Mouse (Mus musculus) forebrain, embryonic 11.5 days (tissue): ENCODE results near the gene Pibf1. TPM values are rescaled to one million over a fixed set of nuclear protein-coding genes. Genes with fewer than 3 reads are reported as not detected.

Experiments used
- ATAC-seq: fragments of 200-750 bp; cut with Nextera tagmentation; replicated peaks from 2 replicates; pipeline ENCODE4 v1.8.0; 2017; ENCODE audit warnings: moderate TSS enrichment; ENCODE audit not compliant: low FRiP score
- DNase-seq: peaks from one replicate; pipeline ENCODE4 v3.0.0-alpha.2; 2017; ENCODE audit warnings: low spot score
- H3K27ac ChIP-seq: fragments of 300-500 bp; sonication (generic); 2 replicates; pipeline ENCODE4 v1.5.1; 2014; ENCODE audit warnings: low read depth, low read length
- H3K27me3 ChIP-seq: fragments of 300-500 bp; sonication (generic); 2 replicates; pipeline ENCODE4 v1.6.1; 2014; ENCODE audit warnings: mild to moderate bottlenecking, low read length, mixed read lengths; ENCODE audit not compliant: control insufficient read depth, insufficient read depth
- H3K36me3 ChIP-seq: fragments of 300-500 bp; sonication (generic); 2 replicates; pipeline ENCODE4 v1.6.1; 2014; ENCODE audit warnings: mild to moderate bottlenecking, low read length, moderate library complexity, mixed read lengths; ENCODE audit not compliant: control insufficient read depth, insufficient read depth
- H3K4me1 ChIP-seq: fragments of 300-500 bp; sonication (generic); replicated peaks from 2 replicates; pipeline ENCODE4 v1.6.1; 2014; ENCODE audit warnings: low read length, mixed read lengths; ENCODE audit not compliant: control insufficient read depth, insufficient read depth
- H3K4me2 ChIP-seq: fragments of 300-500 bp; sonication (generic); 2 replicates; pipeline ENCODE4 v1.6.1; 2014; ENCODE audit warnings: low read depth, mild to moderate bottlenecking, low read length, moderate library complexity, mixed read lengths; ENCODE audit not compliant: severe bottlenecking
- H3K4me3 ChIP-seq: fragments of 300-500 bp; sonication (generic); 2 replicates; pipeline ENCODE4 v1.5.1; 2014; ENCODE audit warnings: low read depth, low read length
- H3K9ac ChIP-seq: fragments of 300-500 bp; sonication (generic); 2 replicates; pipeline ENCODE4 v1.6.1; 2014; ENCODE audit warnings: low read length
- H3K9me3 ChIP-seq: fragments of 300-500 bp; sonication (generic); 2 replicates; pipeline ENCODE4 v1.6.1; 2016; ENCODE audit warnings: low read length, mixed read lengths; ENCODE audit not compliant: control insufficient read depth
- WGBS: fragments of 180-500 bp; shearing (Covaris S2); extraction: QIAGEN DNeasy Blood & Tissue Kit; methylation state at CpG from one replicate; pipeline ENCODE4 v1.1.7; 2014; 5-methylcytosine and 5-hydroxymethylcytosine counted together
- polyA plus RNA-seq: library from polyadenylated mRNA; unstranded; fragments of >200 nt; fragmentation: Nextera tagmentation; extraction: Ambion mirVana; gene quantifications from 2 replicates; pipeline ENCODE4 v1.2.1, GENCODE M21; 2014

Gene Pibf1
- polyA plus RNA-seq, 1 experiment from 2014 or later, result 26.3 TPM

GRCm38 (mm10) chr14:99263816-99264215 lies 164.6 kb downstream of the Pibf1 start:
- Histone ChIP-seq H3K27me3 (no peaks in the 10 kb centered on the region), H3K4me2 (no peak overlapping the region), H3K9ac (no peak overlapping the region), H3K4me1 (no peaks in the 10 kb centered on the region), H3K36me3 (no peaks in the 10 kb centered on the region), H3K9me3 (no peaks in the 10 kb centered on the region), H3K4me3 (no peak overlapping the region), H3K27ac (no peak overlapping the region)
- 91% methylated on average over 6 of the region's 6 CpGs for WGBS
- DNase-seq, result no peak
- no peak for ATAC-seq

- no peak for DNase-seq
- no peak overlapping the region for H3K4me3 ChIP-seq
- no peaks in the 10 kb centered on the region for H3K27me3 ChIP-seq
- H3K4me1 ChIP-seq, result no peaks in the 10 kb centered on the region
- no peaks in the 10 kb centered on the region for H3K36me3 ChIP-seq
- H3K27ac ChIP-seq, result no peak overlapping the region
- H3K9me3 ChIP-seq, result no peaks in the 10 kb centered on the region
- WGBS, result 95% methylated on average over 14 of the region's 14 CpGs
- no peak overlapping the region for H3K4me2 ChIP-seq
- no peak overlapping the region for H3K9ac ChIP-seq
- no peak for ATAC-seq
Measured at GRCm38 (mm10) chr14:99265791-99266190, 166.6 kb downstream of the Pibf1 start.

DNA sequence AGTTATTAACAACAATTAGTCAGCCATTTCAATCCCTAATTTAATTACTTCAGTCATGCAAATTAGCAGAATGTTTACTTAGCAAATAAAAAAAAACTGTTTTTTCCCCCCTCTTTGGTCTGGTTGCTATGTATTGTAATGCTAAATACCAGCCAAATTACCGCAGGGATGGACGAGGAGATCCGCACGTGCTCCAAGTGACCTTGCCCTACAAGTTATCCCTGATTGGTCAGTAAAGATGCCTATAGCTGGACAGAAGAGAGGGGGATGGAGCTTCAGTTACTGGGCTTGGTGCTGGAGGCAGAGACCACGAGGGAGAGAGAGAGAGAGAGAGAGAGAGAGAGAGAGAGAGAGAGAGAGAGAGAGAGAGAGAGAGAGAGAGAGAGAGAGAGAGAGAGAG lies 167.5 kb downstream of the Pibf1 start:
- no peak overlapping the region for H3K9ac ChIP-seq
- no peaks in the 10 kb centered on the region for H3K27me3 ChIP-seq
- WGBS, result 52% methylated on average over 5 of the region's 5 CpGs
- H3K36me3 ChIP-seq, result no peaks in the 10 kb centered on the region
- no peak for ATAC-seq
- H3K4me2 ChIP-seq, result no peak overlapping the region
- no peak for DNase-seq
- no peak overlapping the region for H3K27ac ChIP-seq
- no peaks in the 10 kb centered on the region for H3K9me3 ChIP-seq
- no peak overlapping the region for H3K4me3 ChIP-seq
- H3K4me1 ChIP-seq, result no peaks in the 10 kb centered on the region

- no peaks in the 10 kb centered on the region for H3K4me1 ChIP-seq
- 79% methylated on average over 2 of the region's 2 CpGs for WGBS
- H3K36me3 ChIP-seq, result no peaks in the 10 kb centered on the region
- H3K9ac ChIP-seq, result no peak overlapping the region
- no peaks in the 10 kb centered on the region for H3K9me3 ChIP-seq
- no peak for ATAC-seq
- DNase-seq, result no peak
- H3K27ac ChIP-seq, result no peak overlapping the region
- H3K4me2 ChIP-seq, result no peak overlapping the region
- no peak overlapping the region for H3K4me3 ChIP-seq
- no peaks in the 10 kb centered on the region for H3K27me3 ChIP-seq
Measured at GRCm38 (mm10) chr14:99274056-99274455, 174.8 kb downstream of the Pibf1 start.

DNA sequence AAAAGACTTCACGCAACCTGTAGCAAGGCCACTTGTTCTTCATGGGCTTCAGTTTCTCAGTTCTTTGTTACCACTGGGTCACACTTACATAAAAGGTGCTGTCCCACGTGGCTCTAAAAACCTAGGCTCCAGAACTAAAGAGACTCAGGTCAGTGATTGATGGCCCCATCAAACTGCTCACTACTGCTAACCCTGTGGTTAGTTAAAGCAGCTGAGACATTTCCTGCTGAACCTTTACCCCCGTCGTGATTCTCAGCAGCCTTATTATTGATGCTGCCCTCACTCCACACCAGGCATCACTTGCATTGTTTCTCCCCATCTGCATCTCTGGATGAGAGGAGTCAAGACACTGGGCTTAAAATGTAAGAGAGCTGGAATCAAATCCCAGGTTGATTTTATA lies 176.6 kb downstream of the Pibf1 start:
- Histone ChIP-seq H3K4me1 (no peaks in the 10 kb centered on the region), H3K9ac (no peak overlapping the region), H3K27ac (no peak overlapping the region), H3K27me3 (no peaks in the 10 kb centered on the region), H3K4me3 (no peak overlapping the region), H3K9me3 (no peaks in the 10 kb centered on the region), H3K4me2 (no peak overlapping the region), H3K36me3 (no peaks in the 10 kb centered on the region)
- 72% methylated on average over 4 of the region's 4 CpGs for WGBS
- no peak for ATAC-seq
- no peak for DNase-seq

DNA sequence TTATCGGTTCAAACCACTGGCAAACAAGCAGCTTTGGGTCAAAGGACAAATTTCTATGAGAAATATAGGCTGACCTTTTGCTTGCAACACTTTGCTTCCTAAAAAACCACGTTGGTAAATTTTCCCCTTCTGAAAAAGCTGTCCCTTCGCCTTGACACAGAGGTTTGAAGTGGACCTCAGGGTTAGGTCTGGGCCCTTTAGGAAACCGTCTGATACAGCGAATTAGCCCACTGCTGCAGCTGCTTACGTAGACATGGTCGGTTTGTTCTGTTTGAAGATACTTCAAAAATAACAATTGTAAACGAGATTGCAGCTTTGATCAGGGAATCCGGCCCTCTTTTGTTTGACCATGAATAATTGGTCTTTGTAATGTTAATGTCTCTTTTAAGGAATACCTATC lies 179.1 kb downstream of the Pibf1 start:
- no peak for DNase-seq
- no peaks in the 10 kb centered on the region for H3K27me3 ChIP-seq
- ATAC-seq, result no peak
- no peaks in the 10 kb centered on the region for H3K9me3 ChIP-seq
- no peak overlapping the region for H3K4me3 ChIP-seq
- no peak overlapping the region for H3K4me2 ChIP-seq
- H3K4me1 ChIP-seq, result no peaks in the 10 kb centered on the region
- H3K27ac ChIP-seq, result no peak overlapping the region
- no peaks in the 10 kb centered on the region for H3K36me3 ChIP-seq
- 15% methylated on average over 9 of the region's 9 CpGs for WGBS
- no peak overlapping the region for H3K9ac ChIP-seq

DNA sequence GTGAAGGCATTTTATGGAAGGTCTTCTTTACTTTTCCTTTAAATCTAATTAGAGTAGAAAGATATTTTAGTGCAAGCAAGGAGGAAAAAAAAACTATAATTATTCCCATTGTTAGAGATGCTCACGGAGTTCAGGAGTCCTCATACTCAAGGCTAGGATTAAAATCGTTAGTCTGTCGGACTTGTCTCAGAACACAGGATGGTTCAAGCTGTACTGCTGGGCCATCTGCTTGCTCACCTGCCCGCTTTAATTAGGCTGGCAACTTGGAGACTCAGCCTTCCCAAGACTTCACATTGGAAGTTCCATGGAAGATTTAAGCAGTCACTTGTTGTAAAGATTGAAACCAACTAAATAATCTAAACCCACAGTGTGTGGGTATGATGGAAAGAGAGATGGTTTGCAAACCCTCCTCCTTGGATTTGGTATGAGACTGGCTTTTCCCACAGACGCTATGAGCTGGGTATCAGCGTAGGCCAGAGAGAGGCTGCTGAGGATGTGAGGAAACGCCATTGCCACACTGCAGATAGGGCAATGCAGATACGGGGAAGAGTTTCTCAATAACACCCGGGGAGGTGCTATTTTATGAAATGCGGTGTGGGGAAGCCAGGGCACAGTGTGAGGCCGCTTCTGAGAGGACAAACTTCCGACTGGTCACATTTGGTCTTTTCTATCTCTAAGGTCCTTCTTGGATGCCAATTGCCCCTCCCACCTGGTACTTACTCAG lies 179.7 kb downstream of the Pibf1 start:
- H3K9me3 ChIP-seq, result no peaks in the 10 kb centered on the region
- no peak overlapping the region for H3K4me3 ChIP-seq
- H3K4me2 ChIP-seq, result no peak overlapping the region
- H3K4me1 ChIP-seq, result no peaks in the 10 kb centered on the region
- WGBS, result 47% methylated on average over 12 of the region's 12 CpGs
- H3K27ac ChIP-seq, result no peak overlapping the region
- no peak overlapping the region for H3K9ac ChIP-seq
- no peak for DNase-seq
- H3K36me3 ChIP-seq, result no peaks in the 10 kb centered on the region
- H3K27me3 ChIP-seq, result no peaks in the 10 kb centered on the region
- no peak for ATAC-seq

DNA sequence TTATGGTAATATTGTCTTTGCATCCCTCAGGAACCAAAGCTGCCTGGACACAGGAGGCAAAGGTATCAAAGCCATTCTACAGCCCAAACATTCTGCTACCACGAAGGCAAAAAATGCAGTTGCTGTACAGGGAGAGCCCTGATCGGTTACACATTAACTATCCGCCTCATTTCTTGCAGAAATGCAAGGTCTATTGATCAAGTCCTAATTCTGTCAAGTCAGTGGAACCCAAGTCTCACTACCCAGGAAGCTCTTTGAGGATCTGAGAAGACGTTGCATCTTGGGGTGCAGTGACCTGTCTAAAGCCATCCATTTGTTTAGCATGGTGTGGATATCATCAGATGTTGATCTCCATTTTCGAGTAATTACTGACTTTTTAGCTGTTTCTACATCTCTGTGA lies 181.2 kb downstream of the Pibf1 start:
- no peak for ATAC-seq
- 91% methylated on average over 5 of the region's 5 CpGs for WGBS
- Histone ChIP-seq H3K4me2 (no peak overlapping the region), H3K9ac (no peak overlapping the region), H3K27ac (no peak overlapping the region), H3K27me3 (no peaks in the 10 kb centered on the region), H3K9me3 (no peaks in the 10 kb centered on the region), H3K36me3 (no peaks in the 10 kb centered on the region), H3K4me3 (no peak overlapping the region), H3K4me1 (no peaks in the 10 kb centered on the region)
- no peak for DNase-seq

GRCm38 (mm10) chr14:99280825-99281433 lies 181.7 kb downstream of the Pibf1 start:
- H3K27me3 ChIP-seq, result no peaks in the 10 kb centered on the region
- no peaks in the 10 kb centered on the region for H3K36me3 ChIP-seq
- WGBS, result 87% methylated on average over 5 of the region's 5 CpGs
- no peak overlapping the region for H3K27ac ChIP-seq
- DNase-seq (no peak), ATAC-seq (no peak)
- H3K4me3 ChIP-seq, result no peak overlapping the region
- no peaks in the 10 kb centered on the region for H3K9me3 ChIP-seq
- H3K4me1 ChIP-seq, result no peaks in the 10 kb centered on the region
- no peak overlapping the region for H3K9ac ChIP-seq
- H3K4me2 ChIP-seq, result no peak overlapping the region
